Mouse (Mus musculus) bone marrow, adult 2 months (tissue): ENCODE data around the gene Cfdp1.

Experiments used
- CTCF ChIP-seq: fragments of 200-500 bp; IDR thresholded peaks from 2 replicates; pipeline ENCODE4 v1.5.1; 2011; ENCODE audit warnings: low read length, control low read depth; ENCODE audit not compliant: control insufficient read depth, insufficient read depth
- POLR2A ChIP-seq: fragments of 200-500 bp; IDR thresholded peaks from 2 replicates; pipeline ENCODE4 v1.6.1; 2011; ENCODE audit warnings: low read depth, mild to moderate bottlenecking, control low read depth, low read length, borderline replicate concordance; ENCODE audit not compliant: control insufficient read depth

GRCm38 (mm10) chr8:111740994-111741393 lies 113.1 kb downstream of the Cfdp1 start:
- TF ChIP-seq POLR2A (no peak), CTCF (no peak)
